Mouse (Mus musculus): ENCODE results near the gene Gfi1b. TPM values are rescaled to one million over a fixed set of nuclear protein-coding genes. Genes with fewer than 3 reads are reported as not detected.
A peak's percentile ranks its signal among the peaks of the same experiment; 100 is the strongest.

The Gfi1b gene
- polyA plus RNA-seq, 1 experiment from 2014 or later, result 3.5 TPM

- H3K27ac ChIP-seq, result no peak overlapping the region
- WGBS, result 79% methylated on average over 14 of the region's 14 CpGs
Observed at GRCm38 (mm10) chr2:28605789-28606541, 15.8 kb downstream of the Gfi1b start.

GRCm38 (mm10) chr2:28603542-28603941 lies 18.2 kb downstream of the Gfi1b start:
- Histone ChIP-seq H3K4me3 (no peak overlapping the region), H3K27ac (no peak overlapping the region), H3K9me3 (replicated peaks) (no peaks in the 10 kb centered on the region), H3K4me1 (peaks cover 23% of the 10 kb centered on the region), H3K27me3 (ENCODE audit: low read depth, poor library complexity, severe bottlenecking) (no peaks in the 10 kb centered on the region), H3K36me3 (no peaks in the 10 kb centered on the region)
- DNase-seq (ENCODE audit: low spot score), result no peak
- WGBS, result 94% methylated on average over 5 of the region's 5 CpGs

More at GRCm38 (mm10) chr2:28605789-28606541, 15.8 kb downstream of the Gfi1b start:
- no peak for DNase-seq (ENCODE audit: low spot score)
- Histone ChIP-seq H3K4me3 (no peak overlapping the region), H3K36me3 (no peaks in the 10 kb centered on the region), H3K9me3 (replicated peaks) (no peaks in the 10 kb centered on the region), H3K4me1 (peaks cover 15% of the 10 kb centered on the region), H3K27me3 (ENCODE audit: low read depth, poor library complexity, severe bottlenecking) (no peaks in the 10 kb centered on the region)

GRCm38 (mm10) chr2:28601720-28602590 lies 19.8 kb downstream of the Gfi1b start:
- Histone ChIP-seq H3K4me1 (peaks cover 24% of the 10 kb centered on the region), H3K36me3 (no peaks in the 10 kb centered on the region), H3K27me3 (ENCODE audit: low read depth, poor library complexity, severe bottlenecking) (no peaks in the 10 kb centered on the region), H3K27ac (no peak overlapping the region), H3K4me3 (no peak overlapping the region), H3K9me3 (replicated peaks) (no peaks in the 10 kb centered on the region)
- no peak for DNase-seq (ENCODE audit: low spot score)
- 67% methylated on average over 12 of the region's 12 CpGs for WGBS

DNA sequence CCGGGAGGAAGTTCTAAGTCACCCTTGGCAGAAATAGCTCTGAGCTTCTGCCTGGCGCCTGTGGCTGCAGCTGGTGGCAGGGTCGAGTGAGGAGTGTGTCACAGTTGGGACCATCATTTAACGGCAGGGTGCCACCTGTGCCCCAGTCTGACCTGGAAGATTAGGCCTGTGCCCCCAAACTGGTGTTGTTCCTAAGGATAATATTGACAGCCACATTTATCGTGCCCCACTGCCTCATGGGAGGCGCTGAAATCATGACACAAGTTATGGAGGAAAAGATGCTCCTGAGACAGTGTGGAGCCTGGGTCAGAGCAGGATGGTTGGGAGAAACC lies 22.2 kb downstream of the Gfi1b start:
- 78% methylated on average over 6 of the region's 6 CpGs for WGBS
- Histone ChIP-seq H3K36me3 (no peaks in the 10 kb centered on the region), H3K4me1 (peaks cover 16% of the 10 kb centered on the region)

GRCm38 (mm10) chr2:28598692-28599568 lies 22.9 kb downstream of the Gfi1b start:
- H3K4me3 ChIP-seq, result no peak overlapping the region
- H3K27ac ChIP-seq, result 0 out of 2 replicates have a peak overlapping the region, but pooled peaks have one; percentile 32
- no peaks in the 10 kb centered on the region for H3K9me3 ChIP-seq (replicated peaks)
- no peaks in the 10 kb centered on the region for H3K36me3 ChIP-seq
- 0 out of 2 replicates have a peak, but pooled peaks cover 2% of the 10 kb centered on the region for H3K27me3 ChIP-seq (ENCODE audit: low read depth, poor library complexity, severe bottlenecking)
- 75% methylated on average over 12 of the region's 12 CpGs for WGBS
- DNase-seq (ENCODE audit: low spot score), result no peak
- H3K4me1 ChIP-seq, result peaks cover 16% of the 10 kb centered on the region

More for the DNA sequence above, 22.2 kb downstream of the Gfi1b start:
- Histone ChIP-seq H3K27me3 (ENCODE audit: low read depth, poor library complexity, severe bottlenecking) (no peaks in the 10 kb centered on the region), H3K27ac (no peak overlapping the region), H3K9me3 (replicated peaks) (no peaks in the 10 kb centered on the region), H3K4me3 (no peak overlapping the region)
- DNase-seq (ENCODE audit: low spot score), result no peak

DNA sequence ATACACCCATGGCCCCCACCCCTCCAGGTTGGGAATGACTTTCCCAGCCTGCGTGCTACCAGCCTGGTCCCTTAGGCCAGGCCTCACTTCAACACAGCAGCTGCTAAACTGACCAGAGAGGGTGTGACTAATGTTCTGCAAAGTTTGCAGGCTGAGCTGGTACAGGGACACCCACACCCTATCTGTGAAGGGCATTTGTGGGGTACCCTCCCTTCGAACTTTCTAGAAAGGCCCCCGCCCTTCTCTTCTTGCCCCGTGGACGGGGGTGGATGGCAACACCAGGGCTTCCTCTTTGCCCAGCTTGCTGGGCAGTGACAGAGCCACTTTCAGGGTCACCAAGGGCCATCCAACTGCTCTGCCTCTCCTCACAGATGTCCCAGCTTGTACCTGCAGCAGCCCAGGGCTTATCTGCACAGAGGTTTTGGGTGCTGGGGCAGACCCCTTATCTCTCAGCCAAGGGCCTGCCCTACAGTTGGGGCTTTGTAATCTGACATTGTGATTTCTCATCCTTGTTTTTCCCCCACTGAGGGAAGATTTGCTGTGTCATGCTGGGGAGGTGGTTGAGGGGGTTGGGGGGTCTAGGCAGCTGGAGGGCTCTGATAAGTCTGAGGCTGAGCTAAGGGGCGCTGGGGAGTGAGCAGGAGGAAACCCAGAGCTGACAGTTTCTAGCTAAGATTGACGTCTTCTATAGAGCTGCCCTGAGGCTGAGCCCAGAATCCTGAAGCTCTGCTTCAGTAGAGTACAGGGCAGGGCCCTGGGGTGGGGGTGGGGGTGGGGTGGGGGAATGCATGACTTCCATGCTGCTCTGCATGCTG lies 23.8 kb downstream of the Gfi1b start:
- H3K4me1 ChIP-seq, result peaks cover 16% of the 10 kb centered on the region
- 77% methylated on average over 7 of the region's 7 CpGs for WGBS
- no peaks in the 10 kb centered on the region for H3K9me3 ChIP-seq (replicated peaks)
- no peak overlapping the region for H3K4me3 ChIP-seq
- DNase-seq (ENCODE audit: low spot score), result no peak
- H3K36me3 ChIP-seq, result no peaks in the 10 kb centered on the region
- peaks cover 12% of the 10 kb centered on the region; the same call in 1 of the 2 replicates for H3K27me3 ChIP-seq (ENCODE audit: low read depth, poor library complexity, severe bottlenecking)
- H3K27ac ChIP-seq, result no peak overlapping the region

- no peak overlapping the region for H3K27ac ChIP-seq
- H3K27me3 ChIP-seq (ENCODE audit: low read depth, poor library complexity, severe bottlenecking), result peaks cover 15% of the 10 kb centered on the region; the same call in 1 of the 2 replicates
- H3K4me1 ChIP-seq, result peaks cover 16% of the 10 kb centered on the region
- no peak for DNase-seq (ENCODE audit: low spot score)
- WGBS, result 87% methylated on average over 7 of the region's 7 CpGs
- no peaks in the 10 kb centered on the region for H3K9me3 ChIP-seq (replicated peaks)
- no peaks in the 10 kb centered on the region for H3K36me3 ChIP-seq
- H3K4me3 ChIP-seq, result no peak overlapping the region
Observed at GRCm38 (mm10) chr2:28596998-28597397, 24.8 kb downstream of the Gfi1b start.

DNA sequence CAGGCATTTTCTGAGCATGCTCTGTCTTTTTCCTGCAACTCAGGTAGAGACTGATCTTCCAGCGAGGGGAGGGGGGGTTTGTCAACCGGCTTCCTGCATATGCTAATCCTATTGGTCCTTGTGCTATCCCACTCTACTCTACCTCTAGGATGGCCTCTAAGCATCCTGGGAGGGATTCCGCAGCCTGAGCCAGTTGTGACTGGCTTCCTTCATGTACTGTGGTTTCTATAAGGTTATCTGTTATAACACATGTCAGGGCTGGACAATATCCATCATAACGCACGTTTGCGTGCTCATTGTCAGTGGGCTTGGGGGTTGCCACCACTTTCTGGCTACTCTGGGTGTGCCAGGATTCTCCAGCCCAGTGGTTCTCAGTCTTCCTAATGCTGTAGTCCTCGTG lies 25.8 kb downstream of the Gfi1b start:
- no peaks in the 10 kb centered on the region for H3K36me3 ChIP-seq
- H3K27me3 ChIP-seq (ENCODE audit: low read depth, poor library complexity, severe bottlenecking), result peaks cover 15% of the 10 kb centered on the region; the same call in 1 of the 2 replicates
- peaks cover 16% of the 10 kb centered on the region for H3K4me1 ChIP-seq
- H3K9me3 ChIP-seq (replicated peaks), result no peaks in the 10 kb centered on the region
- no peak for DNase-seq (ENCODE audit: low spot score)
- H3K4me3 ChIP-seq, result no peak overlapping the region
- 77% methylated on average over 7 of the region's 7 CpGs for WGBS
- no peak overlapping the region for H3K27ac ChIP-seq

DNA sequence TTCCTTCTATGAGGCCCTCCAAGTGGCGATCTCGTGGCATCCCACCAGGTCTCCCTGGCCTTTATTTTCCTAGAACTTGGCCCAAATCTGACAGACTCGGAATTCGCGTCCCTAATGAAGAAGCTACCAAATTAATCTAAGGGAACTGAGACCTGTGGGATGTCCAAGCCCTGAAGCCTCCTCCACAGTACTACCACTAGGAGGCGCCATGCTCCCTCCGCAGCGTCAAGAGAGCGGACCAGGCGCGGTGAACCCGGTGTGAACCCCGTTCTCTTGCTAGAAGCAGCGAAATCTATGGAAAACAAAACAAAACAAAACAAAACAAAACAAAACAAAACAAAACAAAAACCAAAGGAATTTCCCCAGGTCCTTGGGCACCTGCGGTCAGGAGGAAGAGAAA lies 29.0 kb downstream of the Gfi1b start:
- H3K27me3 ChIP-seq (ENCODE audit: low read depth, poor library complexity, severe bottlenecking), result peaks cover 15% of the 10 kb centered on the region; the same call in 1 of the 2 replicates
- no peak overlapping the region for H3K4me3 ChIP-seq
- H3K27ac ChIP-seq, result no peak overlapping the region
- H3K36me3 ChIP-seq, result no peaks in the 10 kb centered on the region
- DNase-seq (ENCODE audit: low spot score), result peak; percentile 81
- 6% methylated on average over 15 of the region's 15 CpGs for WGBS
- no peaks in the 10 kb centered on the region for H3K9me3 ChIP-seq (replicated peaks)
- H3K4me1 ChIP-seq, result peaks cover 1% of the 10 kb centered on the region; the same call in 1 of the 2 replicates

DNA sequence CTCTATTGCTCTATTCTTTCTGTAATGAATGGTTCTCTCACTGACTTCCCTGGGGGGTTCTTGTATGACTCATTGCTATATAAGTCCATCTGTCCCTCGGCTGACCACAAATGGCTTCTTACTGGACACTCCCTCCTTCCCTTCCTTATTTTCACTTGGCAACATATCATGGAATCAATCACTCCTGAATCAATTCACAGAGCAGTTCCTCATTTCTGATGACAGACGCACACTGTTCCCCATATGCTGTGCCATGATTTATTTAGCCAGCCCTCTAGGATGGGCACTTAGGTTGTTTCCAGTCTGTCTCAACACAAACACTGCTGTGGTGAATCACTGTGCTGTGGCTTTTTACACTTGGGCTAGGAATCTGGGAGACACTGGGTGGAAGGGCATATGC lies 30.3 kb downstream of the Gfi1b start:
- peaks cover 15% of the 10 kb centered on the region for H3K27me3 ChIP-seq (ENCODE audit: low read depth, poor library complexity, severe bottlenecking)
- no peaks in the 10 kb centered on the region for H3K4me1 ChIP-seq
- 86% methylated on average over 2 of the region's 2 CpGs for WGBS
- H3K9me3 ChIP-seq (replicated peaks), result no peaks in the 10 kb centered on the region
- H3K4me3 ChIP-seq, result no peak overlapping the region
- H3K27ac ChIP-seq, result no peak overlapping the region
- no peak for DNase-seq (ENCODE audit: low spot score)
- no peaks in the 10 kb centered on the region for H3K36me3 ChIP-seq

- Histone ChIP-seq H3K4me3 (no peak overlapping the region), H3K27ac (no peak overlapping the region), H3K4me1 (peaks cover 5% of the 10 kb centered on the region), H3K36me3 (no peaks in the 10 kb centered on the region), H3K27me3 (ENCODE audit: low read depth, poor library complexity, severe bottlenecking) (peaks cover 10% of the 10 kb centered on the region), H3K9me3 (replicated peaks) (no peaks in the 10 kb centered on the region)
- DNase-seq (ENCODE audit: low spot score), result no peak
- WGBS, result 40% methylated on average over 1 of the region's 1 CpGs
Observed at GRCm38 (mm10) chr2:28588574-28588973, 33.2 kb downstream of the Gfi1b start.

GRCm38 (mm10) chr2:28585730-28586129 lies 36.1 kb downstream of the Gfi1b start:
- H3K4me1 ChIP-seq, result peaks cover 20% of the 10 kb centered on the region
- 48% methylated on average over 2 of the region's 2 CpGs for WGBS
- no peak overlapping the region for H3K4me3 ChIP-seq

More at GRCm38 (mm10) chr2:28585730-28586129, 36.1 kb downstream of the Gfi1b start:
- Histone ChIP-seq H3K36me3 (peaks cover 5% of the 10 kb centered on the region), H3K27me3 (ENCODE audit: low read depth, poor library complexity, severe bottlenecking) (no peaks in the 10 kb centered on the region; the same call in 1 of the 2 replicates), H3K9me3 (replicated peaks) (no peaks in the 10 kb centered on the region), H3K27ac (no peak overlapping the region)
- no peak for DNase-seq (ENCODE audit: low spot score)
